Mouse (Mus musculus) left cerebral cortex, postnatal 4 days (tissue): Measurements from ENCODE around the gene Pgap3. TPM values are rescaled to one million over a fixed set of nuclear protein-coding genes. Genes with fewer than 3 reads are reported as not detected.

ENCODE experiments used
- DNase-seq: peaks from one replicate; pipeline ENCODE4 v3.0.0-alpha.2; 2022
- intact Hi-C: fragments of 180-260 bp; cut with DNase I; formaldehyde crosslinking; loops from one replicate; pipeline ENCODE4 v1.15.1; 2025
- total RNA-seq, 2 experiments: library from RNA; stranded (reverse); gene quantifications; 2 replicates each; pipeline ENCODE4 v1.2.3; 2021

Pgap3 gene
- total RNA-seq, 2 experiments from 2014 or later: 7.6 to 9.2 TPM

- intact Hi-C loops: no loop called here
- DNase-seq: peak; percentile 48
These were observed 12.6 kb upstream of the Pgap3 start for GRCm38 (mm10) chr11:98412797-98413301.

GRCm38 (mm10) chr11:98412273-98412796, 12.0 kb upstream of the Pgap3 start, which contains the start of gene Erbb2:
TSS of gene Erbb2 (plus strand) at chr11:98412470.
- intact Hi-C loops: no loop called here

GRCm38 (mm10) chr11:98409341-98409822, 9.1 kb upstream of the Pgap3 start:
- no peak for DNase-seq
- intact Hi-C loops: no loop called here

More at GRCm38 (mm10) chr11:98412273-98412796, 12.0 kb upstream of the Pgap3 start, which contains the start of gene Erbb2:
- DNase-seq: peak; percentile 62

GRCm38 (mm10) chr11:98408872-98409271, 8.6 kb upstream of the Pgap3 start:
- intact Hi-C loops: no loop called here

GRCm38 (mm10) chr11:98406621-98407020, 6.3 kb upstream of the Pgap3 start:
- no peak for DNase-seq
- intact Hi-C loops: no loop called here

More at GRCm38 (mm10) chr11:98408872-98409271, 8.6 kb upstream of the Pgap3 start:
- no peak for DNase-seq

GRCm38 (mm10) chr11:98400816-98401215, 526 bp upstream of the Pgap3 start:
- intact Hi-C loops: no loop called here
- no peak for DNase-seq

- DNase-seq: no peak
- intact Hi-C loops: no loop called here
These were observed 2.3 kb downstream of the Pgap3 start for GRCm38 (mm10) chr11:98397946-98398345.

GRCm38 (mm10) chr11:98395041-98395440, 5.2 kb downstream of the Pgap3 start:
- intact Hi-C loops: no loop called here
- no peak for DNase-seq

- no peak for DNase-seq
- intact Hi-C loops: no loop called here
These were observed 6.0 kb downstream of the Pgap3 start for GRCm38 (mm10) chr11:98394301-98394700.

- intact Hi-C loops: no loop called here
- DNase-seq: peak; percentile 34
These were observed 7.0 kb downstream of the Pgap3 start for GRCm38 (mm10) chr11:98393317-98393716.

- DNase-seq: no peak
- intact Hi-C loops: no loop called here
These were observed 7.6 kb downstream of the Pgap3 start for GRCm38 (mm10) chr11:98392645-98393044.

GRCm38 (mm10) chr11:98392034-98392433, 8.3 kb downstream of the Pgap3 start:
- intact Hi-C loops: no loop called here
- no peak for DNase-seq

GRCm38 (mm10) chr11:98390141-98390540, 10.1 kb downstream of the Pgap3 start:
- intact Hi-C loops: no loop called here
- DNase-seq: no peak

GRCm38 (mm10) chr11:98389221-98389780, 11.0 kb downstream of the Pgap3 start:
- DNase-seq: peak; percentile 52
- intact Hi-C loops: no loop called here

GRCm38 (mm10) chr11:98388282-98388681, 12.0 kb downstream of the Pgap3 start:
- intact Hi-C loops: no loop called here
- DNase-seq: no peak

- DNase-seq: no peak
- intact Hi-C loops: no loop called here
These were observed 13.2 kb downstream of the Pgap3 start for GRCm38 (mm10) chr11:98387056-98387577.

GRCm38 (mm10) chr11:98386596-98386995, 13.7 kb downstream of the Pgap3 start:
- DNase-seq: no peak
- intact Hi-C loops: no loop called here

- DNase-seq: no peak
- intact Hi-C loops: no loop called here
These were observed 14.4 kb downstream of the Pgap3 start, which contains the start of gene Pnmt for GRCm38 (mm10) chr11:98385638-98386585. TSS of gene Pnmt (plus strand) at chr11:98386450.

GRCm38 (mm10) chr11:98384721-98385637, 15.3 kb downstream of the Pgap3 start:
- DNase-seq: peak; percentile 45
- intact Hi-C loops: no loop called here

GRCm38 (mm10) chr11:98384216-98384615, 16.1 kb downstream of the Pgap3 start:
- intact Hi-C loops: no loop called here
- DNase-seq: no peak
